Mouse (Mus musculus) testis, adult 2 months (tissue): ENCODE data around the gene Mad1l1.

Experiments used
- CTCF ChIP-seq: fragments of 200-500 bp; IDR thresholded peaks from 2 replicates; pipeline ENCODE4 v1.5.1; 2012; ENCODE audit warnings: low read depth, mild to moderate bottlenecking, inconsistent platforms, low read length, moderate library complexity; ENCODE audit not compliant: control insufficient read depth, insufficient read depth, insufficient replicate concordance
- POLR2A ChIP-seq: fragments of 200-500 bp; IDR thresholded peaks from 2 replicates; pipeline ENCODE4 v1.6.1; 2012; ENCODE audit warnings: low read depth, mild to moderate bottlenecking, inconsistent platforms, low read length, moderate library complexity; ENCODE audit not compliant: control insufficient read depth

DNA sequence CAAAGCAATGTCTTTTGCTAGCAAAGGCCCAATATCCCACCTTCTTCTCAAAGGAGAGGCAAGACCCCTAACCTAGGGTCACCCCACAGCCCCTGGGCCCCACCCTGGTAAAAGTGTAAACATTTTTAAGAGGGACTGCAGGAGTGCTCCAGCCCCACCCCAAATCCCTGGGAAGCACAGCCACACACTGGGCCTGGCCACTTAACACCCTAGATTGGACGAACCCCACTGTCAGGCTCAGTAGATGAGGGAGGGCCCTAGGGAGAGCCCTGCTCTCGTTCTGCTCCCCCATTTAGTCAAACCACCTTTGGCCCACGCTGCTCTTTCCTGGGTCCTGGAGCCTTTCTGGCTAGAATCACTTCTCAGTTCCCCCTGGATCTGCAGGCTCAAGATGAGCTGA is 145.0 kb downstream of the Mad1l1 start:
- TF ChIP-seq POLR2A = no peak
- TF ChIP-seq CTCF = no peak
